Mouse (Mus musculus) bone marrow macrophage, adult 2 months (primary cell): ENCODE measurements around the gene Pigb.

Experiments used
- CTCF ChIP-seq: IDR thresholded peaks from 2 replicates; pipeline ENCODE4 v1.5.1; 2012; ENCODE audit warnings: low read depth, mild to moderate bottlenecking, low read length, moderate library complexity
- POLR2A ChIP-seq: IDR thresholded peaks from 2 replicates; pipeline ENCODE4 v1.6.1; 2012; ENCODE audit warnings: mild to moderate bottlenecking, low read depth, low read length, borderline replicate concordance

DNA sequence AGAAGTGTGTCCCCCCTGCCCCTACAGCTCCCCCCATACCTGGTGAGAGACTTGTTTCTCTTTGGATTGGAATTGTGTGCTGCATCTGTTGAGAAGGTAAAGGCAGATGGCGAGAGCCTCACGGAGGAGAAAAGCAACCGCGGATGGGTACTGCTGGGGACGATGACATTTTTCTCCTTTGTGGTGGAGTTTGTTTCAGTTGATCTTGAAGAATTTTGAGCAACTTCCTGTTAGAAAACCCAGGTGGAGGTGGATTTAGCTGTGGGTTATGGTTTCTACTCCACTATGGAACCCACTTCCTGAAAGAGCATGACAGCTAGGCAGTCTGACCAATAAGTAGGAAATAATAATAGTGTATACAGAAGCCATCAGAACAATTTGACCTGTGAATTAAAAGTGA, 33.0 kb upstream of the Pigb start:
- no peak for TF ChIP-seq CTCF
- TF ChIP-seq POLR2A: no peak
